19 mouse cellular contexts compared by ENCODE assay signal in the genomic region with DNA sequence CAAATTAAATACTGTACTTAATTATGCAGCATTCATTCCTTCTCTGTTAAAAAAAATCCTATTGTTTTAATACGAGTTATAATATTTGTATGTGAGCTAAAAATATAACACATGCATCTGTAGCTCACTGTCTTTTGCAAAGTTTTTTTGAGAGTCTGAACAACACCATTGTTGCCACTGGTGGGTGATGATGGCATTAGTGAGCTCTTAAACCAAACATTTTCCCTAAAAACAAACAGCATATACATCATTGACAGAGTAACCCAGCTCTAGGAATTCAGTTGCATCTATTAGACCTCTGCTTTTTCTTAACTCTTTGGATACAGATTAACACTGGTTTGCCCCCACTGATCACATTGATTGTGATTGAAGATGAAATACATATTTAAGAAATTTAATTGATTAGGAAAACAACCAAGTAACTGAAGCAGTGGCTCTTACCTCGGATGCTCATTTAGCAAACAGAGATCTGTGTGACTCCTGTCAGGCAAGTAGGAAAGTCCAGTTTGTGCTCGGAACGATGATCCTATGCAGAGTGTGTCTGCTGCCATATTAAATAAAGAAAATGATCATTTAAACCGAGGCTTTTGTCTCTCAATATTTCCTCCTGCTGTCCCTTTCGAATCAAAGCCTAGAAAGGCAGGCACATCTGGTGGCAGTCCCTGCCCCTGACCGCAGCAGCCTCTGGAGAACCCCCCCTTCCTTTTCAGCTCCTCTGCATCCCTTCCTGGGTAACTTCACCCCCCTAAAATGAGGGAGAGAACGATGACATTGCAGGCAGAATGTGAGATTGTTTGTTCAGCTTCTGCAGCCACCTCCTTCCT.
DNase-seq lines count a peak whose midpoint lies in the region; ATAC-seq lines count a peak whose summit lies in the region.
"Had no signal": no experiment of that assay in that cellular context is flagged by ENCODE, and none has a peak within 500 bp of the region (broad histone marks: within the 10 kb centered on the region; RNA-seq: fewer than 3 reads in every experiment).

No protein-coding gene starts in this region.

- no peaks in the 10 kb centered on the region for H3K9me3 ChIP-seq in neural tube, embryonic 11.5 days (ENCODE audit: control insufficient read depth, low read length)
- H3K9me3 ChIP-seq in hindbrain, embryonic 14.5 days (ENCODE audit: control insufficient read depth, low read length), result no peaks in the 10 kb centered on the region
- H3K9me3 ChIP-seq in midbrain, embryonic 16.5 days (replicated peaks; ENCODE audit: control insufficient read depth, low read length, poor library complexity, severe bottlenecking), result no peaks in the 10 kb centered on the region
- H3K9me3 ChIP-seq in intestine, embryonic 16.5 days (ENCODE audit: control insufficient read depth, low read length), result no peaks in the 10 kb centered on the region
- no peaks in the 10 kb centered on the region for H3K9me3 ChIP-seq in liver, embryonic 12.5 days (replicated peaks)
- H3K9me3 ChIP-seq: heart, embryonic 12.5 days had no signal

- peak; percentile 32 for ATAC-seq in neural tube, embryonic 11.5 days (ENCODE audit: insufficient read depth, low FRiP score, low TSS enrichment)
- peak; percentile 33; the same call in 1 of the 2 replicates for ATAC-seq in hindbrain, embryonic 14.5 days (ENCODE audit: low FRiP score)
- peak; percentile 57; the same call in 1 of the 2 replicates for ATAC-seq in midbrain, embryonic 16.5 days
- no peak for ATAC-seq in erythroblast, adult 5-6 weeks (replicated peaks; ENCODE audit: low FRiP score, poor library complexity, severe bottlenecking)
- no peak for ATAC-seq in intestine, embryonic 16.5 days
- no peak for ATAC-seq in liver, embryonic 12.5 days

- H3K4me3 ChIP-seq in neural tube, embryonic 11.5 days (ENCODE audit: low read depth, low read length), result no peak overlapping the region
- peak overlapping the region; percentile 29 for H3K4me3 ChIP-seq in hindbrain, embryonic 14.5 days (replicated peaks; ENCODE audit: low read length)
- peak overlapping the region; percentile 39 for H3K4me3 ChIP-seq in midbrain, embryonic 16.5 days (ENCODE audit: low read depth, low read length)
- H3K4me3 ChIP-seq in intestine, embryonic 16.5 days (ENCODE audit: low read length), result no peak overlapping the region
- no peak overlapping the region for H3K4me3 ChIP-seq in liver, embryonic 12.5 days
- H3K4me3 ChIP-seq: heart, embryonic 12.5 days had no signal

- H3K4me1 ChIP-seq in neural tube, embryonic 11.5 days (ENCODE audit: control insufficient read depth, insufficient read depth, low read length), result no peaks in the 10 kb centered on the region
- H3K4me1 ChIP-seq in hindbrain, embryonic 14.5 days (replicated peaks; ENCODE audit: control insufficient read depth, insufficient read depth, low read length), result peaks cover 12% of the 10 kb centered on the region
- H3K4me1 ChIP-seq in midbrain, embryonic 16.5 days (ENCODE audit: control insufficient read depth, insufficient read depth, low read length), result peaks cover 13% of the 10 kb centered on the region
- H3K4me1 ChIP-seq in intestine, embryonic 16.5 days (ENCODE audit: control insufficient read depth, insufficient read depth, low read length), result no peaks in the 10 kb centered on the region
- H3K4me1 ChIP-seq in liver, embryonic 12.5 days, result no peaks in the 10 kb centered on the region
- H3K4me1 ChIP-seq: heart, embryonic 12.5 days had no signal

- no peaks in the 10 kb centered on the region for H3K27me3 ChIP-seq in neural tube, embryonic 11.5 days (ENCODE audit: control insufficient read depth, insufficient read depth, low read length)
- H3K27me3 ChIP-seq in hindbrain, embryonic 14.5 days (ENCODE audit: control insufficient read depth, insufficient read depth, low read length), result no peaks in the 10 kb centered on the region
- H3K27me3 ChIP-seq in midbrain, embryonic 16.5 days (ENCODE audit: control insufficient read depth, insufficient read depth, low read depth, low read length), result no peaks in the 10 kb centered on the region
- no peaks in the 10 kb centered on the region for H3K27me3 ChIP-seq in intestine, embryonic 16.5 days (replicated peaks; ENCODE audit: control insufficient read depth, insufficient read depth, low read length)
- no peaks in the 10 kb centered on the region for H3K27me3 ChIP-seq in liver, embryonic 12.5 days (replicated peaks)
- H3K27me3 ChIP-seq: heart, embryonic 12.5 days had no signal

- no peaks in the 10 kb centered on the region for H3K36me3 ChIP-seq in neural tube, embryonic 11.5 days (ENCODE audit: control insufficient read depth, insufficient read depth, low read length)
- no peaks in the 10 kb centered on the region for H3K36me3 ChIP-seq in hindbrain, embryonic 14.5 days (replicated peaks; ENCODE audit: control insufficient read depth, insufficient read depth)
- no peaks in the 10 kb centered on the region for H3K36me3 ChIP-seq in midbrain, embryonic 16.5 days (ENCODE audit: control insufficient read depth, insufficient read depth, low read length)
- H3K36me3 ChIP-seq in intestine, embryonic 16.5 days (ENCODE audit: control insufficient read depth, insufficient read depth, low read length), result no peaks in the 10 kb centered on the region
- H3K36me3 ChIP-seq in liver, embryonic 12.5 days, result no peaks in the 10 kb centered on the region
- H3K36me3 ChIP-seq: heart, embryonic 12.5 days had no signal

- no peak overlapping the region for H3K4me2 ChIP-seq in neural tube, embryonic 11.5 days (ENCODE audit: low read depth)
- peak overlapping the region; percentile 46 for H3K4me2 ChIP-seq in hindbrain, embryonic 14.5 days (replicated peaks)
- peak overlapping the region; percentile 52 for H3K4me2 ChIP-seq in midbrain, embryonic 16.5 days (ENCODE audit: low read length)
- no peak overlapping the region for H3K4me2 ChIP-seq in intestine, embryonic 16.5 days (ENCODE audit: low read depth, low read length)
- no peak overlapping the region for H3K4me2 ChIP-seq in liver, embryonic 12.5 days
- H3K4me2 ChIP-seq: heart, embryonic 12.5 days had no signal

- H3K9ac ChIP-seq in neural tube, embryonic 11.5 days (ENCODE audit: low read length), result no peak overlapping the region
- H3K9ac ChIP-seq in hindbrain, embryonic 14.5 days, result peak overlapping the region; percentile 55
- H3K9ac ChIP-seq in midbrain, embryonic 16.5 days (ENCODE audit: low read depth, low read length), result peak overlapping the region; percentile 54
- H3K9ac ChIP-seq in intestine, embryonic 16.5 days (ENCODE audit: low read depth, low read length), result no peak overlapping the region
- H3K9ac ChIP-seq in liver, embryonic 12.5 days, result no peak overlapping the region
- H3K9ac ChIP-seq: heart, embryonic 12.5 days had no signal

- no peak for DNase-seq in neural tube, embryonic 11.5 days (ENCODE audit: low spot score)
- no peak for DNase-seq in neural tube, embryonic 10.5 days (ENCODE audit: extremely low spot score, low spot score)
- no peak for DNase-seq in hindbrain, embryonic 14.5 days (ENCODE audit: low spot score)
- DNase-seq in heart, postnatal 10 days, result no peak
- DNase-seq: adrenal gland, adult 2 months; B cell, adult 2 months; cerebellum, adult 9-10 months; gastrocnemius, postnatal 25 days; layer of hippocampus, adult 9-11 months; lung, postnatal 36 days; spleen, adult 18-20 months; thymus, postnatal 4 days had no signal

- 61% methylated on average over 8 of the region's 8 CpGs for WGBS in neural tube, embryonic 11.5 days
- WGBS in hindbrain, embryonic 14.5 days, result 27% methylated on average over 8 of the region's 8 CpGs
- WGBS in midbrain, embryonic 16.5 days, result 19% methylated on average over 8 of the region's 8 CpGs
- 42% methylated on average over 8 of the region's 8 CpGs for WGBS in intestine, embryonic 16.5 days
- 46% methylated on average over 8 of the region's 8 CpGs for WGBS in liver, embryonic 12.5 days (ENCODE audit: insufficient replicate concordance)

- H3K27ac ChIP-seq in neural tube, embryonic 11.5 days (ENCODE audit: low read depth, low read length), result no peak overlapping the region
- peak overlapping the region; percentile 47 for H3K27ac ChIP-seq in hindbrain, embryonic 14.5 days
- peak overlapping the region; percentile 76 for H3K27ac ChIP-seq in midbrain, embryonic 16.5 days (ENCODE audit: low read length)
- no peak overlapping the region for H3K27ac ChIP-seq in intestine, embryonic 16.5 days (ENCODE audit: low read length)
- H3K27ac ChIP-seq in liver, embryonic 12.5 days, result no peak overlapping the region
- H3K27ac ChIP-seq: kidney, postnatal 0 days; stomach, postnatal 0 days had no signal

- intact Hi-C loops in heart, postnatal 10 days (cut with DNase I), result no loop called here

Comparison
In these comparisons a context has a peak if more than half of its experiments do, and no peak if none do; other contexts are left out.
1. ATAC-seq: peak in neural tube, embryonic 11.5 days (single experiment), hindbrain, embryonic 14.5 days (single experiment) and midbrain, embryonic 16.5 days (single experiment); none in erythroblast, adult 5-6 weeks (single experiment), intestine, embryonic 16.5 days (single experiment) and liver, embryonic 12.5 days (single experiment).
2. H3K27ac ChIP-seq: peak in hindbrain, embryonic 14.5 days (single experiment) and midbrain, embryonic 16.5 days (single experiment); none in neural tube, embryonic 11.5 days (single experiment), intestine, embryonic 16.5 days (single experiment) and liver, embryonic 12.5 days (single experiment).
3. H3K4me2 ChIP-seq: peak in hindbrain, embryonic 14.5 days (single experiment) and midbrain, embryonic 16.5 days (single experiment); none in neural tube, embryonic 11.5 days (single experiment), intestine, embryonic 16.5 days (single experiment) and liver, embryonic 12.5 days (single experiment).
4. H3K4me3 ChIP-seq: peak in hindbrain, embryonic 14.5 days (single experiment) and midbrain, embryonic 16.5 days (single experiment); none in neural tube, embryonic 11.5 days (single experiment), intestine, embryonic 16.5 days (single experiment) and liver, embryonic 12.5 days (single experiment).
5. H3K9ac ChIP-seq: peak in hindbrain, embryonic 14.5 days (single experiment) and midbrain, embryonic 16.5 days (single experiment); none in neural tube, embryonic 11.5 days (single experiment), intestine, embryonic 16.5 days (single experiment) and liver, embryonic 12.5 days (single experiment).